Mouse (Mus musculus) limb, embryonic 14.5 days (tissue): Measurements from ENCODE around the gene Ssr2. TPM values are rescaled to one million over a fixed set of nuclear protein-coding genes. Genes with fewer than 3 reads are reported as not detected.

Experiments
- ATAC-seq: fragments of 200-750 bp; cut with Nextera tagmentation; 2 replicates; pipeline ENCODE4 v1.8.0; 2017; ENCODE audit warnings: low read depth, moderate number of reproducible peaks, moderate TSS enrichment; ENCODE audit not compliant: low FRiP score
- DNase-seq: peaks from one replicate; pipeline ENCODE4 v3.0.0-alpha.2; 2015; ENCODE audit warnings: low spot score
- H3K27ac ChIP-seq: fragments of 300-500 bp; sonication (generic); replicated peaks from 2 replicates; pipeline ENCODE4 v1.5.1; 2014; ENCODE audit warnings: low read depth, mild to moderate bottlenecking, low read length, moderate library complexity, mixed read lengths
- H3K27me3 ChIP-seq: fragments of 300-500 bp; sonication (generic); 2 replicates; pipeline ENCODE4 v1.6.1; 2014; ENCODE audit warnings: low read length, mixed read lengths; ENCODE audit not compliant: control insufficient read depth, insufficient read depth
- H3K36me3 ChIP-seq: fragments of 300-500 bp; sonication (generic); 2 replicates; pipeline ENCODE4 v1.6.1; 2014; ENCODE audit warnings: mild to moderate bottlenecking, low read length, moderate library complexity, mixed read lengths; ENCODE audit not compliant: control insufficient read depth, insufficient read depth
- H3K4me1 ChIP-seq: fragments of 300-500 bp; sonication (generic); 2 replicates; pipeline ENCODE4 v1.6.1; 2014; ENCODE audit warnings: antibody characterized with exemption, low read length, mixed read lengths; ENCODE audit not compliant: control insufficient read depth, insufficient read depth
- H3K4me2 ChIP-seq: fragments of 300-500 bp; sonication (generic); replicated peaks from 2 replicates; pipeline ENCODE4 v1.6.1; 2014; ENCODE audit warnings: low read depth, mild to moderate bottlenecking, low read length, moderate library complexity; ENCODE audit not compliant: severe bottlenecking
- H3K4me3 ChIP-seq: fragments of 300-500 bp; sonication (generic); replicated peaks from 2 replicates; pipeline ENCODE4 v1.5.1; 2014; ENCODE audit warnings: low read length
- H3K9ac ChIP-seq: fragments of 300-500 bp; sonication (generic); 2 replicates; pipeline ENCODE4 v1.6.1; 2014; ENCODE audit warnings: mild to moderate bottlenecking, low read depth, low read length, moderate library complexity; ENCODE audit not compliant: severe bottlenecking
- H3K9me3 ChIP-seq: fragments of 300-500 bp; sonication (generic); 2 replicates; pipeline ENCODE4 v1.6.1; 2016; ENCODE audit warnings: low read length; ENCODE audit not compliant: control insufficient read depth
- POLR2A ChIP-seq: fragments of 200-500 bp; IDR thresholded peaks from 2 replicates; pipeline ENCODE4 v1.8.0; 2012; ENCODE audit warnings: inconsistent platforms, mild to moderate bottlenecking, moderate library complexity, borderline replicate concordance; ENCODE audit not compliant: insufficient read depth, insufficient read length; ENCODE audit errors: extremely low read depth
- WGBS: fragments of 180-500 bp; shearing (Covaris S2); extraction: QIAGEN DNeasy Blood & Tissue Kit; methylation state at CpG from one replicate; pipeline ENCODE4 v1.1.7; 2014; 5-methylcytosine and 5-hydroxymethylcytosine counted together
- microRNA counts: library from miRNA; unstranded; fragments of <30 nt; microRNA quantifications from one replicate; lab custom pipeline; 2016
- microRNA-seq: library from miRNA; unstranded; fragments of <30 nt; microRNA quantifications from one replicate; pipeline ENCODE4, GENCODE M21; 2016
- polyA plus RNA-seq, 2 experiments: library from polyadenylated mRNA; depleted of rRNA in 1 of 2; stranded (reverse) in 1 of 2; unstranded in 1 of 2; fragments of >200 nt; fragmentation: Nextera tagmentation in 1 of 2; extraction: Ambion mirVana in 1 of 2; gene quantifications; 2 replicates each; pipeline versions ENCODE4 v1.2.1 to v1.2.3; 2012 to 2014

Gene Ssr2
- polyA plus RNA-seq, 2 experiments: 325 to 422 TPM

DNA sequence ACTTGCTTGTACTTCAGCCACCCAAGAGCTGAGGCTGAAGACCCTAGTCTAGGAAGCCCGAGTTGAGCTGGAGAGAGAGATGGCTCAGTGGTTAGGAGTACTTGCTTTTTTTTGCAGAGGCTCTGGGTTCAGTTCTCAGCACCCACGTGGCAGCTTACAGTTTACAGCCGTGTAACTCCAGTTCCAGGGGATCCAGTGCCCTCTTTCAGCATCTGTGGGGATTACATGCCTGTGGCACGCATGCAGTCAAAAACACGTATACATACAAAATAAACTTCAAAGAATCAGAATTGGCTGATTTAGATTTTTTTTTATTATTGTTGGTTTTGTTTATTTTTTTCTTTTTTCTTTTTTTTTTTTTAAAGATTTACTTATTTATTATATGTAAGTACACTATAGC lies 61.5 kb downstream of the Ssr2 start:
- H3K9ac ChIP-seq: no peak overlapping the region
- WGBS: 93% methylated on average over 5 of the region's 5 CpGs
- ATAC-seq (no peak), DNase-seq (no peak)
- H3K27me3 ChIP-seq: no peaks in the 10 kb centered on the region
- no peak for TF ChIP-seq POLR2A
- H3K27ac ChIP-seq: no peak overlapping the region
- no peaks in the 10 kb centered on the region for H3K4me1 ChIP-seq
- no peaks in the 10 kb centered on the region for H3K9me3 ChIP-seq
- H3K36me3 ChIP-seq: peaks cover 97% of the 10 kb centered on the region
- no peak overlapping the region for H3K4me2 ChIP-seq
- no peak overlapping the region for H3K4me3 ChIP-seq

MicroRNA genes within 50 kb of the gene (microRNA counts, 519-probe panel; counts per million panel counts)
- not detected for microRNA mmu-miR-1905 (lab: Ali Mortazavi, UCI)

Small RNAs within 50 kb of the gene (microRNA-seq; reads per million reads assigned to microRNA genes)
- gene Mir1905: not detected

Other genes starting within 250 kb of the Ssr2 start
- 14.3 and 14.4 TPM in 2 replicates for gene Tmem79, start 239.7 kb upstream of the Ssr2 start, polyA plus RNA-seq (2012; rRNA removed)
- 19.2 and 22.3 TPM in 2 replicates for gene Tmem79, start 239.7 kb upstream of the Ssr2 start, polyA plus RNA-seq (2014; fragmentation: Nextera tagmentation; extraction: Ambion mirVana)
- 83.3 and 88.1 TPM in 2 replicates for gene Smg5, start 239.6 kb upstream of the Ssr2 start, polyA plus RNA-seq (2012; rRNA removed)
- gene Smg5, start 239.6 kb upstream of the Ssr2 start, polyA plus RNA-seq (2014; fragmentation: Nextera tagmentation; extraction: Ambion mirVana): 33.8 and 40.1 TPM in 2 replicates
- gene Paqr6, start 211.3 kb upstream of the Ssr2 start, polyA plus RNA-seq (2012; rRNA removed): 15.9 and 17.2 TPM in 2 replicates
- 13.9 and 15.1 TPM in 2 replicates for gene Paqr6, start 211.3 kb upstream of the Ssr2 start, polyA plus RNA-seq (2014; fragmentation: Nextera tagmentation; extraction: Ambion mirVana)
- 2.0 and 2.2 TPM in 2 replicates for gene Bglap3, start 203.1 kb upstream of the Ssr2 start, polyA plus RNA-seq (2012; rRNA removed)
- gene Bglap3, start 203.1 kb upstream of the Ssr2 start, polyA plus RNA-seq (2014; fragmentation: Nextera tagmentation; extraction: Ambion mirVana): 1.7 and 2.5 TPM in 2 replicates
- gene Bglap2, start 197.2 kb upstream of the Ssr2 start, polyA plus RNA-seq (2012; rRNA removed): 0.52 and 0.60 TPM in 2 replicates
- 0.77 and 1.9 TPM in 2 replicates for gene Bglap2, start 197.2 kb upstream of the Ssr2 start, polyA plus RNA-seq (2014; fragmentation: Nextera tagmentation; extraction: Ambion mirVana)
- 0.94 and 1.00 TPM in 2 replicates for gene Bglap, start 191.4 kb upstream of the Ssr2 start, polyA plus RNA-seq (2012; rRNA removed)
- gene Bglap, start 191.4 kb upstream of the Ssr2 start, polyA plus RNA-seq (2014; fragmentation: Nextera tagmentation; extraction: Ambion mirVana): 1.7 and 3.1 TPM in 2 replicates
- gene Pmf1, start 165.5 kb upstream of the Ssr2 start, polyA plus RNA-seq (2012; rRNA removed): 99.9 and 108 TPM in 2 replicates
- gene Pmf1, start 165.5 kb upstream of the Ssr2 start, polyA plus RNA-seq (2014; fragmentation: Nextera tagmentation; extraction: Ambion mirVana): 109 and 114 TPM in 2 replicates
- gene Slc25a44, start 150.7 kb upstream of the Ssr2 start, polyA plus RNA-seq (2012; rRNA removed): 21.2 and 24.0 TPM in 2 replicates
- gene Slc25a44, start 150.7 kb upstream of the Ssr2 start, polyA plus RNA-seq (2014; fragmentation: Nextera tagmentation; extraction: Ambion mirVana): 18.0 and 19.1 TPM in 2 replicates
- gene Sema4a, start 114.7 kb upstream of the Ssr2 start, polyA plus RNA-seq (2012; rRNA removed): 13.5 and 16.0 TPM in 2 replicates
- 12.9 and 14.4 TPM in 2 replicates for gene Sema4a, start 114.7 kb upstream of the Ssr2 start, polyA plus RNA-seq (2014; fragmentation: Nextera tagmentation; extraction: Ambion mirVana)
- 238 and 364 TPM in 2 replicates for gene Lmna, start 65.9 kb upstream of the Ssr2 start, polyA plus RNA-seq (2012; rRNA removed)
- 378 and 402 TPM in 2 replicates for gene Lmna, start 65.9 kb upstream of the Ssr2 start, polyA plus RNA-seq (2014; fragmentation: Nextera tagmentation; extraction: Ambion mirVana)
- gene Mex3a, start 43.5 kb upstream of the Ssr2 start, polyA plus RNA-seq (2012; rRNA removed): 49.3 and 60.8 TPM in 2 replicates
- gene Mex3a, start 43.5 kb upstream of the Ssr2 start, polyA plus RNA-seq (2014; fragmentation: Nextera tagmentation; extraction: Ambion mirVana): 26.7 and 33.1 TPM in 2 replicates
- 27.0 and 35.0 TPM in 2 replicates for gene Rab25, start 27.6 kb upstream of the Ssr2 start, polyA plus RNA-seq (2012; rRNA removed)
- gene Rab25, start 27.6 kb upstream of the Ssr2 start, polyA plus RNA-seq (2014; fragmentation: Nextera tagmentation; extraction: Ambion mirVana): 52.7 and 70.4 TPM in 2 replicates
- 92.5 and 117 TPM in 2 replicates for gene Lamtor2, start 22.8 kb upstream of the Ssr2 start, polyA plus RNA-seq (2012; rRNA removed)
- gene Lamtor2, start 22.8 kb upstream of the Ssr2 start, polyA plus RNA-seq (2014; fragmentation: Nextera tagmentation; extraction: Ambion mirVana): 100 and 103 TPM in 2 replicates
- gene Ubqln4, start 22.1 kb upstream of the Ssr2 start, polyA plus RNA-seq (2012; rRNA removed): 90.4 and 112 TPM in 2 replicates
- 52.5 and 57.8 TPM in 2 replicates for gene Ubqln4, start 22.1 kb upstream of the Ssr2 start, polyA plus RNA-seq (2014; fragmentation: Nextera tagmentation; extraction: Ambion mirVana)
- gene Arhgef2, start 30.1 kb downstream of the Ssr2 start, polyA plus RNA-seq (2012; rRNA removed): 81.9 and 105 TPM in 2 replicates
- gene Arhgef2, start 30.1 kb downstream of the Ssr2 start, polyA plus RNA-seq (2014; fragmentation: Nextera tagmentation; extraction: Ambion mirVana): 84.7 and 94.8 TPM in 2 replicates
- gene Rxfp4, start 77.3 kb downstream of the Ssr2 start, polyA plus RNA-seq (2012; rRNA removed): not detected in 2 replicates
- gene Rxfp4, start 77.3 kb downstream of the Ssr2 start, polyA plus RNA-seq (2014; fragmentation: Nextera tagmentation; extraction: Ambion mirVana): 0.15 TPM in 1 of 2 replicates, not detected in the other
- 144 and 167 TPM in 2 replicates for gene Khdc4, start 109.9 kb downstream of the Ssr2 start, polyA plus RNA-seq (2012; rRNA removed)
- 78.0 and 89.1 TPM in 2 replicates for gene Khdc4, start 109.9 kb downstream of the Ssr2 start, polyA plus RNA-seq (2014; fragmentation: Nextera tagmentation; extraction: Ambion mirVana)
- gene Rit1, start 141.0 kb downstream of the Ssr2 start, polyA plus RNA-seq (2012; rRNA removed): 46.8 and 47.4 TPM in 2 replicates
- gene Rit1, start 141.0 kb downstream of the Ssr2 start, polyA plus RNA-seq (2014; fragmentation: Nextera tagmentation; extraction: Ambion mirVana): 62.4 and 64.3 TPM in 2 replicates
- 15.3 and 17.5 TPM in 2 replicates for gene Syt11, start 199.3 kb downstream of the Ssr2 start, polyA plus RNA-seq (2012; rRNA removed)
- 13.9 and 20.8 TPM in 2 replicates for gene Syt11, start 199.3 kb downstream of the Ssr2 start, polyA plus RNA-seq (2014; fragmentation: Nextera tagmentation; extraction: Ambion mirVana)